Mouse (Mus musculus) liver, embryonic 14.5 days (tissue): ENCODE data around the gene Cct8l1. TPM values are rescaled to one million over a fixed set of nuclear protein-coding genes. Genes with fewer than 3 reads are reported as not detected.
A peak's percentile ranks its signal among the peaks of the same experiment; 100 is the strongest.

Source experiments
- ATAC-seq: fragments of 200-750 bp; cut with Nextera tagmentation; 2 replicates; pipeline ENCODE4 v1.8.0; 2017; ENCODE audit warnings: moderate number of reproducible peaks, mild to moderate bottlenecking, moderate library complexity; ENCODE audit not compliant: insufficient read depth
- DNase-seq, 3 experiments: peaks; one replicate each; pipeline ENCODE4 v3.0.0-alpha.2; 2012 to 2013; ENCODE audit warnings: low read depth in 3 of 3, low spot score in 3 of 3
- H3K27ac ChIP-seq: fragments of 300-500 bp; sonication (generic); 2 replicates; pipeline ENCODE4 v1.5.1; 2014; ENCODE audit warnings: moderate library complexity, mild to moderate bottlenecking, control low read depth, inconsistent platforms
- H3K27me3 ChIP-seq: fragments of 300-500 bp; sonication (generic); 2 replicates; pipeline ENCODE4 v1.6.1; 2014; ENCODE audit warnings: mild to moderate bottlenecking, low read length, moderate library complexity; ENCODE audit not compliant: control insufficient read depth, insufficient read depth
- H3K36me3 ChIP-seq: fragments of 300-500 bp; sonication (generic); replicated peaks from 2 replicates; pipeline ENCODE4 v1.6.1; 2014; ENCODE audit warnings: low read depth; ENCODE audit not compliant: control insufficient read depth, insufficient read depth
- H3K4me1 ChIP-seq, 2 experiments: fragments of 200-500 bp in 1 of 2; fragments of 300-500 bp in 1 of 2; sonication (generic) in 1 of 2; replicated peaks; 2 replicates each; pipeline ENCODE4 v1.6.1; 2012 to 2014; ENCODE audit warnings: antibody characterized with exemption in 1 of 2, inconsistent platforms in 1 of 2, low read length in 1 of 2; ENCODE audit not compliant: control insufficient read depth in 2 of 2, insufficient read depth in 2 of 2
- H3K4me2 ChIP-seq: fragments of 300-500 bp; sonication (generic); 2 replicates; pipeline ENCODE4 v1.6.1; 2014; ENCODE audit warnings: low read depth, mild to moderate bottlenecking, control low read depth, moderate library complexity
- H3K4me3 ChIP-seq, 2 experiments: fragments of 200-500 bp in 1 of 2; fragments of 300-500 bp in 1 of 2; sonication (generic) in 1 of 2; 2 replicates each; pipeline ENCODE4 v1.5.1; 2012 to 2014; ENCODE audit warnings: low read depth in 2 of 2, low read length in 2 of 2, mild to moderate bottlenecking in 2 of 2, control low read depth in 1 of 2, inconsistent platforms in 1 of 2, moderate library complexity in 1 of 2; ENCODE audit not compliant: insufficient read depth in 1 of 2
- H3K9ac ChIP-seq: fragments of 300-500 bp; sonication (generic); replicated peaks from 2 replicates; pipeline ENCODE4 v1.6.1; 2014; ENCODE audit warnings: mild to moderate bottlenecking, control low read depth, moderate library complexity
- H3K9me3 ChIP-seq: fragments of 300-500 bp; sonication (generic); 2 replicates; pipeline ENCODE4 v1.6.1; 2016; ENCODE audit warnings: low read length, mixed read lengths; ENCODE audit not compliant: control insufficient read depth
- CTCF ChIP-seq: IDR thresholded peaks from 2 replicates; pipeline ENCODE4 v1.5.1; 2016; ENCODE audit warnings: antibody characterized with exemption, low read depth, control low read depth
- EP300 ChIP-seq: IDR thresholded peaks from 2 replicates; pipeline ENCODE4 v1.6.1; 2016; ENCODE audit warnings: antibody characterized with exemption, low read depth
- WGBS: fragments of 180-500 bp; shearing (Covaris S2); extraction: QIAGEN DNeasy Blood & Tissue Kit; methylation state at CpG from one replicate; pipeline ENCODE4 v1.1.7; 2014; ENCODE audit not compliant: insufficient replicate concordance; 5-methylcytosine and 5-hydroxymethylcytosine counted together
- polyA plus RNA-seq, 2 experiments: library from polyadenylated mRNA; depleted of rRNA in 1 of 2; stranded (reverse) in 1 of 2; unstranded in 1 of 2; fragments of >200 nt; fragmentation: Nextera tagmentation in 1 of 2; extraction: Ambion mirVana in 1 of 2; gene quantifications; 2 replicates each; pipeline versions ENCODE4 v1.2.1 to v1.2.3; 2012 to 2014

Cct8l1 gene
- polyA plus RNA-seq, 2 experiments = not detected

- DNase-seq (no peak), ATAC-seq (no peak)
- H3K4me3 ChIP-seq = no peak overlapping the region
- H3K27me3 ChIP-seq = no peaks in the 10 kb centered on the region
- H3K4me2 ChIP-seq = no peak overlapping the region
- no peak overlapping the region for H3K9ac ChIP-seq
- H3K9me3 ChIP-seq = no peaks in the 10 kb centered on the region
- peaks cover 8 to 19% of the 10 kb centered on the region in 2 experiments for H3K4me1 ChIP-seq
- no peaks in the 10 kb centered on the region for H3K36me3 ChIP-seq
- H3K27ac ChIP-seq = no peak overlapping the region
- no peak for TF ChIP-seq EP300
- TF ChIP-seq CTCF = no peak
- WGBS = 42% methylated on average over 5 of the region's 5 CpGs
Observed at GRCm38 (mm10) chr5:25533298-25533697, 17.4 kb downstream of the Cct8l1 start.

DNA sequence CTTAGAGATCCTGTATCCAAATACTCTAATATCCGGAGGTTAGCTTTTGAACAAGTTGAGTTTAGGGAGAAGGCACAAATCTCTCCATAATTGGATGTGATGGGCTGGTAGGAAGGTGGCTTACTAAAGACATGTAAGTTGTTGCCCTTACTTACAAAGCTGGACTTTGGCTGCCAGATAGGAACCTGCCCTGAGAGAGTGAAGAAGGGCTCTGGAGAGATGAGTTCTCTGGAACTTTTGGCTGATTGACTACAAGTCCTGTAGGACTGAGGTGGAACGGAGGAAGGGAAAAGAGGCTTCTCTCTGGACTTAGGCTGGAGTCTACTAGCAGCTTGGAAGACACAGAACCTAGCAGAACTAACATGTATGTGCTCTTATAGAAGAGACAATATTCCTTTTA is 19.7 kb downstream of the Cct8l1 start:
- no peaks in the 10 kb centered on the region for H3K36me3 ChIP-seq
- no peak for ATAC-seq
- no peaks in the 10 kb centered on the region for H3K9me3 ChIP-seq
- no peak for DNase-seq
- TF ChIP-seq CTCF = no peak
- no peak for TF ChIP-seq EP300
- H3K4me3 ChIP-seq = no peak overlapping the region
- peaks cover 8 to 14% of the 10 kb centered on the region in 2 experiments for H3K4me1 ChIP-seq
- 70% methylated on average over 2 of the region's 2 CpGs for WGBS
- H3K4me2 ChIP-seq = no peak overlapping the region
- no peak overlapping the region for H3K27ac ChIP-seq
- H3K9ac ChIP-seq = no peak overlapping the region
- no peaks in the 10 kb centered on the region for H3K27me3 ChIP-seq

DNA sequence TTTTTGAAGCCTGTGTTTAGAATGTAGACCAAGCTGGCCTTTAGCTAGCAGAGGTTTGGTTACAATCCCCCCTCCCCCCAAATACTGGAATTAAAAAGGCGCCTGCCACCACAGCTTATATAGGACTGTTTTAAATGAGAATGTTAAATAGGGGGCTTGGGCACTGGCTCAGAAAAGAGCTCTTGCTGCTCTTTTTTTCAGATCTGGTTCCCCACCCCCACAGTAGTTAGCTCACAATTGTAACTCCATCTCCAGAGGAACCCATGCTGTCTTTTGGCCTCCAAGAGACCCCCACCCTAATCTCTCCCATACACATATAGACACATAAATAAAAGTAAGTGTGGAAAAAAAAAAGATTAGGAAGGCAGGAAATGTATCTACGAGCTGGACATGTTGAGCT is 20.6 kb downstream of the Cct8l1 start:
- TF ChIP-seq CTCF = no peak
- no peak for TF ChIP-seq EP300
- 54% methylated on average over 2 of the region's 2 CpGs for WGBS
- no peak for ATAC-seq
- DNase-seq = no peak
- no peaks in the 10 kb centered on the region for H3K9me3 ChIP-seq
- H3K4me3 ChIP-seq = no peak overlapping the region
- peaks cover 8 to 14% of the 10 kb centered on the region in 2 experiments for H3K4me1 ChIP-seq
- no peak overlapping the region for H3K4me2 ChIP-seq
- H3K27ac ChIP-seq = no peak overlapping the region
- H3K9ac ChIP-seq = no peak overlapping the region
- H3K36me3 ChIP-seq = no peaks in the 10 kb centered on the region
- no peaks in the 10 kb centered on the region for H3K27me3 ChIP-seq

- TF ChIP-seq EP300 (no peak), CTCF (no peak)
- no peak for ATAC-seq
Observed at GRCm38 (mm10) chr5:25536921-25537409, 21.1 kb downstream of the Cct8l1 start.

DNA sequence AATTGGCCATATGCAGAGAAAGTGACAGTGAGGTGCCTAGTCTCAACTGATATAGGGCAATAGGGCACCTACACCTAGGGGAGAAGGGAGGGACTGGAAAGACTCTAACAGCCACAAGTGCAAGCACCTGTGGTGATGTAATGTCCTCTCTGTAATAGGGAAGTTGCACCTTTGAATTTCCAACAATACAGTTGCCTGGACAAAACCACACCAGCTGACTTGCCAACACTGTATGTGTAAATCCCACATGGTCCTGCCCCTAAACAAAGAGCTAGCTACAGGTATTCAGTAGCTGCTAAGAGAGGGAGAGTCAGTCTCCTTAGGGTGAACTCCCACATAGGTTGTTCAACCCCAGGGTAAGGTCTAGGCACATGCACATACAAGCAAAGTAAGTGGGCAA is 24.5 kb downstream of the Cct8l1 start:
- H3K4me3 ChIP-seq = no peak overlapping the region
- H3K36me3 ChIP-seq = no peaks in the 10 kb centered on the region
- TF ChIP-seq CTCF (no peak), EP300 (no peak)
- no peak for ATAC-seq
- no peak overlapping the region for H3K4me2 ChIP-seq
- H3K9me3 ChIP-seq = no peaks in the 10 kb centered on the region
- peaks cover 0 to 5% of the 10 kb centered on the region in 2 experiments; a peak in 3 of 4 replicates for H3K4me1 ChIP-seq
- no peak overlapping the region for H3K9ac ChIP-seq
- no peak overlapping the region for H3K27ac ChIP-seq
- DNase-seq = no peak
- no peaks in the 10 kb centered on the region for H3K27me3 ChIP-seq

More at GRCm38 (mm10) chr5:25536921-25537409, 21.1 kb downstream of the Cct8l1 start:
- H3K4me1 ChIP-seq = peaks cover 8 to 14% of the 10 kb centered on the region in 2 experiments
- no peaks in the 10 kb centered on the region for H3K36me3 ChIP-seq
- peak in 1 of 3 experiments; percentile 56 for DNase-seq
- WGBS = 45% methylated on average over 6 of the region's 6 CpGs
- no peak overlapping the region for H3K9ac ChIP-seq
- H3K4me3 ChIP-seq = no peak overlapping the region
- H3K4me2 ChIP-seq = no peak overlapping the region
- no peaks in the 10 kb centered on the region for H3K9me3 ChIP-seq
- no peaks in the 10 kb centered on the region for H3K27me3 ChIP-seq
- no peak overlapping the region for H3K27ac ChIP-seq
